Mouse (Mus musculus): ENCODE data around the gene Col4a3bp. TPM values are rescaled to one million over a fixed set of nuclear protein-coding genes. Genes with fewer than 3 reads are reported as not detected.

Col4a3bp gene
- polyA plus RNA-seq, 1 experiment = 24.9 TPM

- Histone ChIP-seq H3K27ac (replicated peaks; ENCODE audit: low read depth, low read length) (no peak overlapping the region), H3K4me1 (ENCODE audit: control insufficient read depth, insufficient read depth, insufficient read length, low read length) (no peaks in the 10 kb centered on the region)
Measured at GRCm38 (mm10) chr13:96678616-96679015, 136.2 kb downstream of the Col4a3bp start.

GRCm38 (mm10) chr13:96680163-96681087, 138.0 kb downstream of the Col4a3bp start:
- Histone ChIP-seq H3K4me3 (ENCODE audit: insufficient read depth, low read depth, low read length) (no peak overlapping the region), H3K27ac (replicated peaks; ENCODE audit: low read depth, low read length) (no peak overlapping the region), H3K4me1 (ENCODE audit: control insufficient read depth, insufficient read depth, insufficient read length, low read length) (no peaks in the 10 kb centered on the region)

More at GRCm38 (mm10) chr13:96678616-96679015, 136.2 kb downstream of the Col4a3bp start:
- no peak overlapping the region for H3K4me3 ChIP-seq (ENCODE audit: insufficient read depth, low read depth, low read length)

GRCm38 (mm10) chr13:96681088-96681620, 138.7 kb downstream of the Col4a3bp start:
- Histone ChIP-seq H3K4me1 (ENCODE audit: control insufficient read depth, insufficient read depth, insufficient read length, low read length) (no peaks in the 10 kb centered on the region), H3K27ac (replicated peaks; ENCODE audit: low read depth, low read length) (no peak overlapping the region), H3K4me3 (ENCODE audit: insufficient read depth, low read depth, low read length) (no peak overlapping the region)

- Histone ChIP-seq H3K4me3 (ENCODE audit: insufficient read depth, low read depth, low read length) (no peak overlapping the region), H3K27ac (replicated peaks; ENCODE audit: low read depth, low read length) (no peak overlapping the region), H3K4me1 (ENCODE audit: control insufficient read depth, insufficient read depth, insufficient read length, low read length) (no peaks in the 10 kb centered on the region)
Measured at GRCm38 (mm10) chr13:96684779-96685178, 142.4 kb downstream of the Col4a3bp start.

GRCm38 (mm10) chr13:96687261-96687660, 144.8 kb downstream of the Col4a3bp start:
- Histone ChIP-seq H3K4me3 (ENCODE audit: insufficient read depth, low read depth, low read length) (no peak overlapping the region), H3K27ac (replicated peaks; ENCODE audit: low read depth, low read length) (no peak overlapping the region), H3K4me1 (ENCODE audit: control insufficient read depth, insufficient read depth, insufficient read length, low read length) (no peaks in the 10 kb centered on the region)

Other genes with a start within 250 kb of the Col4a3bp start
- gene Poc5, start 154.3 kb upstream of the Col4a3bp start, polyA plus RNA-seq (2012; ENCODE audit: insufficient read depth, insufficient read length, missing spikeins) = 4.2 and 7.3 TPM in 2 replicates
- gene Ankdd1b, start 71.4 kb upstream of the Col4a3bp start, polyA plus RNA-seq (2012; ENCODE audit: insufficient read depth, insufficient read length, missing spikeins) = not detected in 2 replicates
- gene Gm17622, start 51.9 kb upstream of the Col4a3bp start, polyA plus RNA-seq (2012; ENCODE audit: insufficient read depth, insufficient read length, missing spikeins) = not detected in 2 replicates
- 2.7 and 3.7 TPM in 2 replicates for gene Polk, start within 50 bp of the Col4a3bp start, polyA plus RNA-seq (2012; ENCODE audit: insufficient read depth, insufficient read length, missing spikeins)
- 3.8 and 5.7 TPM in 2 replicates for gene Hmgcr, start 128.3 kb downstream of the Col4a3bp start, polyA plus RNA-seq (2012; ENCODE audit: insufficient read depth, insufficient read length, missing spikeins)
- gene Ankrd31, start 205.7 kb downstream of the Col4a3bp start, polyA plus RNA-seq (2012; ENCODE audit: insufficient read depth, insufficient read length, missing spikeins) = not detected in 2 replicates

Data from brown adipose tissue, adult 24 weeks (tissue).